ENCODE assay signal across 26 mouse cellular contexts in genomic region chr9:101691336-101691735, GRCm38 (mm10).
DNase-seq lines count a peak whose midpoint lies in the region; ATAC-seq and TF ChIP-seq lines count a peak whose summit lies in the region.
"Had no signal": no experiment of that assay in that cellular context is flagged by ENCODE, and none has a peak within 500 bp of the region (broad histone marks: within the 10 kb centered on the region; RNA-seq: fewer than 3 reads in every experiment).

No protein-coding gene starts in this region.

- peak overlapping the region; percentile 58; the same call in 1 of the 2 replicates for H3K4me2 ChIP-seq in midbrain, embryonic 13.5 days (replicated peaks)
- no peak overlapping the region for H3K4me2 ChIP-seq in midbrain, embryonic 11.5 days
- no peak overlapping the region for H3K4me2 ChIP-seq in midbrain, postnatal 0 days (ENCODE audit: low read depth, low read length, poor library complexity, severe bottlenecking)
- H3K4me2 ChIP-seq: liver, embryonic 15.5 days; lung, embryonic 14.5 days had no signal

- no peak for TF ChIP-seq EP300 in heart, adult 2 months (IDR thresholded peaks at IDR 0.05; ENCODE audit: insufficient read depth, low read depth, low read length)

- peak; percentile 53 to 65 for DNase-seq in cerebellum, postnatal 10 days
- DNase-seq in cerebellum, adult 2 months, result no peak
- peak; percentile 49 for DNase-seq in heart, adult 11 months
- no peak for DNase-seq in heart, adult 2 months
- DNase-seq in midbrain, embryonic 11.5 days (ENCODE audit: low spot score, missing footprints), result no peak
- no peak for DNase-seq in midbrain, postnatal 0 days (ENCODE audit: low spot score)
- DNase-seq in thymus, postnatal 36 days, result no peak
- DNase-seq: adrenal gland, adult 2 months; cerebellum, adult 8-10 months; cerebellum, postnatal 36 days; gastrocnemius, adult 2 months; heart, postnatal 14 days; kidney, adult 8-10 months; kidney, postnatal 4 days; layer of hippocampus, adult 9-11 months; lung, embryonic 14.5 days; lung, postnatal 14 days; thymus, adult 2 months had no signal

- H3K36me3 ChIP-seq in heart, adult 2 months (ENCODE audit: control insufficient read depth, insufficient read depth, low read length), result no peaks in the 10 kb centered on the region
- no peaks in the 10 kb centered on the region for H3K36me3 ChIP-seq in midbrain, embryonic 13.5 days
- H3K36me3 ChIP-seq in midbrain, embryonic 11.5 days (ENCODE audit: control insufficient read depth, insufficient read depth, low read length), result no peaks in the 10 kb centered on the region
- no peaks in the 10 kb centered on the region for H3K36me3 ChIP-seq in midbrain, postnatal 0 days (ENCODE audit: insufficient read depth, low read length)
- H3K36me3 ChIP-seq: limb, embryonic 12.5 days; liver, embryonic 15.5 days; neural tube, embryonic 12.5 days had no signal

- 81% methylated on average over 6 of the region's 6 CpGs for WGBS in cerebellum, adult 2 months
- WGBS in heart, adult 2 months, result 85% methylated on average over 6 of the region's 6 CpGs
- WGBS in midbrain, embryonic 13.5 days, result 78% methylated on average over 6 of the region's 6 CpGs
- WGBS in midbrain, embryonic 11.5 days, result 87% methylated on average over 6 of the region's 6 CpGs
- 53% methylated on average over 6 of the region's 6 CpGs for WGBS in midbrain, postnatal 0 days

- no peak for TF ChIP-seq CTCF in cerebellum, adult 2 months (IDR thresholded peaks at IDR 0.05; ENCODE audit: borderline replicate concordance, insufficient read depth, low read depth, low read length)
- TF ChIP-seq CTCF in heart, adult 2 months (IDR thresholded peaks at IDR 0.05), result no peak
- no peak for TF ChIP-seq CTCF in midbrain, postnatal 0 days (IDR thresholded peaks at IDR 0.05)

- peaks cover 4% of the 10 kb centered on the region; the same call in 1 of the 2 replicates for H3K4me1 ChIP-seq in cerebellum, adult 2 months (ENCODE audit: control insufficient read depth, insufficient read depth, low read length)
- H3K4me1 ChIP-seq in heart, adult 2 months (ENCODE audit: control insufficient read depth, insufficient read depth, low read length), result no peaks in the 10 kb centered on the region
- peaks cover 23% of the 10 kb centered on the region for H3K4me1 ChIP-seq in midbrain, embryonic 13.5 days (replicated peaks)
- H3K4me1 ChIP-seq in midbrain, embryonic 11.5 days (ENCODE audit: control insufficient read depth, insufficient read depth, low read length), result peaks cover 5% of the 10 kb centered on the region
- peaks cover 8% of the 10 kb centered on the region; the same call in 1 of the 2 replicates for H3K4me1 ChIP-seq in midbrain, postnatal 0 days (ENCODE audit: insufficient read depth, low read length)
- H3K4me1 ChIP-seq: limb, embryonic 12.5 days; liver, embryonic 15.5 days had no signal

- H3K79me2 ChIP-seq in heart, adult 2 months (replicated peaks; ENCODE audit: control insufficient read depth, insufficient read depth, low read length), result no peaks in the 10 kb centered on the region

- no peak overlapping the region for H3K4me3 ChIP-seq in cerebellum, adult 2 months (replicated peaks; ENCODE audit: insufficient read depth, low read depth, low read length)
- no peak overlapping the region for H3K4me3 ChIP-seq in heart, adult 2 months
- H3K4me3 ChIP-seq in midbrain, embryonic 13.5 days (replicated peaks), result no peak overlapping the region
- H3K4me3 ChIP-seq in midbrain, embryonic 11.5 days (ENCODE audit: low read depth, low read length), result no peak overlapping the region
- no peak overlapping the region for H3K4me3 ChIP-seq in midbrain, postnatal 0 days (ENCODE audit: low read depth, low read length)
- H3K4me3 ChIP-seq: gastrocnemius, adult 2 months; liver, embryonic 15.5 days; neural tube, embryonic 12.5 days had no signal

- no peak overlapping the region for H3K9ac ChIP-seq in heart, adult 2 months (ENCODE audit: low read depth, low read length)
- H3K9ac ChIP-seq in midbrain, embryonic 13.5 days (replicated peaks), result no peak overlapping the region
- H3K9ac ChIP-seq in midbrain, embryonic 11.5 days (ENCODE audit: low read length), result no peak overlapping the region
- H3K9ac ChIP-seq in midbrain, postnatal 0 days (replicated peaks; ENCODE audit: low read length, poor library complexity, severe bottlenecking), result no peak overlapping the region
- H3K9ac ChIP-seq: limb, embryonic 12.5 days; liver, embryonic 15.5 days; lung, embryonic 14.5 days; neural tube, embryonic 12.5 days had no signal

- TF ChIP-seq POLR2A in cerebellum, adult 2 months (IDR thresholded peaks at IDR 0.05; ENCODE audit: borderline replicate concordance, insufficient read depth, low read length), result no peak
- TF ChIP-seq POLR2A in heart, adult 2 months (IDR thresholded peaks at IDR 0.05; ENCODE audit: insufficient read depth, low read depth, low read length), result no peak

- H3K27me3 ChIP-seq in cerebellum, adult 2 months (ENCODE audit: control insufficient read depth, insufficient read depth, low read length), result no peaks in the 10 kb centered on the region
- H3K27me3 ChIP-seq in heart, adult 2 months (ENCODE audit: control insufficient read depth, insufficient read depth, low read length), result no peaks in the 10 kb centered on the region
- H3K27me3 ChIP-seq in midbrain, embryonic 13.5 days, result 0 out of 2 replicates have a peak, but pooled peaks cover 4% of the 10 kb centered on the region
- no peaks in the 10 kb centered on the region for H3K27me3 ChIP-seq in midbrain, embryonic 11.5 days (ENCODE audit: control insufficient read depth, insufficient read depth, low read length)
- no peaks in the 10 kb centered on the region for H3K27me3 ChIP-seq in midbrain, postnatal 0 days (ENCODE audit: insufficient read depth, low read length)
- H3K27me3 ChIP-seq: CH12.LX; neural tube, embryonic 12.5 days had no signal

- H3K9me3 ChIP-seq in midbrain, embryonic 13.5 days, result no peaks in the 10 kb centered on the region
- no peaks in the 10 kb centered on the region; the same call in 1 of the 2 replicates for H3K9me3 ChIP-seq in midbrain, embryonic 11.5 days (ENCODE audit: control insufficient read depth, low read length)
- no peaks in the 10 kb centered on the region for H3K9me3 ChIP-seq in midbrain, postnatal 0 days (ENCODE audit: low read length)
- H3K9me3 ChIP-seq: limb, embryonic 12.5 days; liver, embryonic 15.5 days; neural tube, embryonic 12.5 days had no signal

- H3K27ac ChIP-seq in cerebellum, adult 2 months (ENCODE audit: insufficient read depth, low read length), result no peak overlapping the region
- no peak overlapping the region for H3K27ac ChIP-seq in heart, adult 2 months
- peak overlapping the region; percentile 91 for H3K27ac ChIP-seq in midbrain, embryonic 13.5 days
- no peak overlapping the region for H3K27ac ChIP-seq in midbrain, embryonic 11.5 days (ENCODE audit: low read depth, low read length)
- peak overlapping the region; percentile 74; the same call in 1 of the 2 replicates for H3K27ac ChIP-seq in midbrain, postnatal 0 days (ENCODE audit: low read depth, low read length)
- H3K27ac ChIP-seq: gastrocnemius, adult 2 months; kidney, postnatal 0 days; limb, embryonic 12.5 days; liver, embryonic 15.5 days; neural tube, embryonic 12.5 days had no signal

- intact Hi-C loops in heart, adult 2 months (cut with DNase I), result loop anchor here (2.0 to 5.0 kb wide), 2 partner anchors 316 to 663 kb away; partner anchors contain the start of gene Ephb1

- ATAC-seq in midbrain, embryonic 13.5 days, result no peak
- ATAC-seq in midbrain, embryonic 11.5 days (ENCODE audit: low FRiP score), result no peak
- ATAC-seq in midbrain, postnatal 0 days (ENCODE audit: low FRiP score), result no peak
- ATAC-seq: activated CD4-positive, CD25-positive, alpha-beta regulatory T cell, adult 4 months; intestine, embryonic 16.5 days had no signal

Comparison
In these comparisons a context has a peak if more than half of its experiments do, and no peak if none do; other contexts are left out.
1. DNase-seq: peak in cerebellum, postnatal 10 days (2 of 2) and heart, adult 11 months (single experiment); none in cerebellum, adult 2 months (0 of 2), heart, adult 2 months (0 of 2), midbrain, embryonic 11.5 days (single experiment), midbrain, postnatal 0 days (single experiment) and thymus, postnatal 36 days (0 of 2).
2. H3K27ac ChIP-seq: peak in midbrain, embryonic 13.5 days (single experiment) and midbrain, postnatal 0 days (single experiment); none in cerebellum, adult 2 months (single experiment), heart, adult 2 months (single experiment) and midbrain, embryonic 11.5 days (single experiment).